Mouse (Mus musculus) kidney, adult 2 months (tissue): ENCODE results near the gene AA986860.

Experiments used
- CTCF ChIP-seq: fragments of 200-500 bp; conservative IDR thresholded peaks from 2 replicates; pipeline ENCODE4 v1.5.1; 2011; ENCODE audit warnings: low read depth, mild to moderate bottlenecking, control low read depth, low read length, moderate library complexity, mixed read lengths; ENCODE audit not compliant: insufficient read depth, insufficient read length
- POLR2A ChIP-seq: fragments of 200-500 bp; IDR thresholded peaks from one replicate; pipeline ENCODE4 v1.6.1; 2011; ENCODE audit warnings: low read depth, low read length, control low read depth

- no peak for TF ChIP-seq CTCF
- no peak for TF ChIP-seq POLR2A
Observed at GRCm38 (mm10) chr1:130744961-130745360, 13.2 kb downstream of the AA986860 start.
